Mouse (Mus musculus) forebrain, embryonic 11.5 days (tissue): ENCODE results near the gene Adgrg3. TPM values are rescaled to one million over a fixed set of nuclear protein-coding genes. Genes with fewer than 3 reads are reported as not detected.

Experiments used
- ATAC-seq: fragments of 200-750 bp; cut with Nextera tagmentation; replicated peaks from 2 replicates; pipeline ENCODE4 v1.8.0; 2017; ENCODE audit warnings: moderate TSS enrichment; ENCODE audit not compliant: low FRiP score
- DNase-seq: peaks from one replicate; pipeline ENCODE4 v3.0.0-alpha.2; 2017; ENCODE audit warnings: low spot score
- H3K27ac ChIP-seq: fragments of 300-500 bp; sonication (generic); 2 replicates; pipeline ENCODE4 v1.5.1; 2014; ENCODE audit warnings: low read depth, low read length
- H3K27me3 ChIP-seq: fragments of 300-500 bp; sonication (generic); 2 replicates; pipeline ENCODE4 v1.6.1; 2014; ENCODE audit warnings: mild to moderate bottlenecking, low read length, mixed read lengths; ENCODE audit not compliant: control insufficient read depth, insufficient read depth
- H3K36me3 ChIP-seq: fragments of 300-500 bp; sonication (generic); 2 replicates; pipeline ENCODE4 v1.6.1; 2014; ENCODE audit warnings: mild to moderate bottlenecking, low read length, moderate library complexity, mixed read lengths; ENCODE audit not compliant: control insufficient read depth, insufficient read depth
- H3K4me1 ChIP-seq: fragments of 300-500 bp; sonication (generic); replicated peaks from 2 replicates; pipeline ENCODE4 v1.6.1; 2014; ENCODE audit warnings: low read length, mixed read lengths; ENCODE audit not compliant: control insufficient read depth, insufficient read depth
- H3K4me2 ChIP-seq: fragments of 300-500 bp; sonication (generic); 2 replicates; pipeline ENCODE4 v1.6.1; 2014; ENCODE audit warnings: low read depth, mild to moderate bottlenecking, low read length, moderate library complexity, mixed read lengths; ENCODE audit not compliant: severe bottlenecking
- H3K4me3 ChIP-seq: fragments of 300-500 bp; sonication (generic); 2 replicates; pipeline ENCODE4 v1.5.1; 2014; ENCODE audit warnings: low read depth, low read length
- H3K9ac ChIP-seq: fragments of 300-500 bp; sonication (generic); 2 replicates; pipeline ENCODE4 v1.6.1; 2014; ENCODE audit warnings: low read length
- H3K9me3 ChIP-seq: fragments of 300-500 bp; sonication (generic); 2 replicates; pipeline ENCODE4 v1.6.1; 2016; ENCODE audit warnings: low read length, mixed read lengths; ENCODE audit not compliant: control insufficient read depth
- WGBS: fragments of 180-500 bp; shearing (Covaris S2); extraction: QIAGEN DNeasy Blood & Tissue Kit; methylation state at CpG from one replicate; pipeline ENCODE4 v1.1.7; 2014; 5-methylcytosine and 5-hydroxymethylcytosine counted together
- polyA plus RNA-seq: library from polyadenylated mRNA; unstranded; fragments of >200 nt; fragmentation: Nextera tagmentation; extraction: Ambion mirVana; gene quantifications from 2 replicates; pipeline ENCODE4 v1.2.1, GENCODE M21; 2014

The Adgrg3 gene
- polyA plus RNA-seq, 1 experiment from 2014 or later, result 3.2 TPM

DNA sequence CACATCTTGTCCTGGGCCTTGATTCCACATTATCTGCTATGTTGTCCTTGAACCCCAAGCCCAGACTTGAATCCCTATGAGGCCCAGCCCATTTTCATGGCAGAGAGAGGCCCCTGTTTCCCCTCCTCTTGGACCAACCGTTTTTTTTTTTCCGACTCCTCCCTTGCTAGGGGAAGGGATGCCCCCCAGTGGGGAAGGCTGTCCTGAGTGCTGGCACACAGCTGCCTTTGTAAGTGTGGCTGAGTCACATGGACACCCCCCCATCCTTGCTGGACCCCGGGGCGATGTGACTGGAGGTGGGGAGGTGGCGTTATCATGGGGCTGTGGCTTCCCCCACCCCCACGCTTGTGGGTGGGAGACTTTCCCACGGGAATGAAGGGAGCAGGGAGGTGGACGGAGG is 36.5 kb upstream of the Adgrg3 start:
- WGBS, result 73% methylated on average over 8 of the region's 8 CpGs
- H3K27ac ChIP-seq, result no peak overlapping the region
- peaks cover 41% of the 10 kb centered on the region for H3K4me1 ChIP-seq

DNA sequence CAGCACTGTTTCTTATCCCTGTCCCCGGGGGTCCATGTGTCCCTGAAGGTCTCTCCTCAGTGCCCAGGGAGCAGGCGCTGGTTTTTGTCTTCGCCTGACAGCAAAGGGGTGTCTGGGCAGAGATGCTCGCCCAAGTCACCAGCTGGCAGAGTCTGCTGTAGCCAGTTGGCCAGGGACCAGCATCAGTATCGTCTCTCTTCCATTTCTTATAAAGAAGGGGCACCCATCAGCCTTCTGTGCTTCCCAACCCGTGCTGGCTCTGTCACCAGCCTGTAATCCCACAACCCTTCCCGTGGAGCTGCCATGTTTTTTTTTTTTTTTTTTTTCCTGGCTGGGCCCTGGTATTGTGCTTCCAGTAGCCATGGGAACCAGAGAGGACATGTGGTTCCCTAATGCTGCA is 35.6 kb upstream of the Adgrg3 start:
- H3K4me1 ChIP-seq, result peaks cover 44% of the 10 kb centered on the region
- no peak overlapping the region for H3K9ac ChIP-seq
- no peaks in the 10 kb centered on the region for H3K9me3 ChIP-seq
- ATAC-seq (no peak), DNase-seq (no peak)
- no peak overlapping the region for H3K27ac ChIP-seq
- 67% methylated on average over 7 of the region's 7 CpGs for WGBS
- H3K4me2 ChIP-seq, result no peak overlapping the region
- no peak overlapping the region for H3K4me3 ChIP-seq
- H3K36me3 ChIP-seq, result no peaks in the 10 kb centered on the region
- H3K27me3 ChIP-seq, result peaks cover 3% of the 10 kb centered on the region; the same call in 1 of the 2 replicates

More for the DNA sequence above, 36.5 kb upstream of the Adgrg3 start:
- no peak for ATAC-seq
- H3K4me2 ChIP-seq, result no peak overlapping the region
- no peaks in the 10 kb centered on the region for H3K36me3 ChIP-seq
- peaks cover 4% of the 10 kb centered on the region; the same call in 1 of the 2 replicates for H3K27me3 ChIP-seq
- DNase-seq, result no peak
- H3K9me3 ChIP-seq, result no peaks in the 10 kb centered on the region
- H3K9ac ChIP-seq, result no peak overlapping the region
- no peak overlapping the region for H3K4me3 ChIP-seq

DNA sequence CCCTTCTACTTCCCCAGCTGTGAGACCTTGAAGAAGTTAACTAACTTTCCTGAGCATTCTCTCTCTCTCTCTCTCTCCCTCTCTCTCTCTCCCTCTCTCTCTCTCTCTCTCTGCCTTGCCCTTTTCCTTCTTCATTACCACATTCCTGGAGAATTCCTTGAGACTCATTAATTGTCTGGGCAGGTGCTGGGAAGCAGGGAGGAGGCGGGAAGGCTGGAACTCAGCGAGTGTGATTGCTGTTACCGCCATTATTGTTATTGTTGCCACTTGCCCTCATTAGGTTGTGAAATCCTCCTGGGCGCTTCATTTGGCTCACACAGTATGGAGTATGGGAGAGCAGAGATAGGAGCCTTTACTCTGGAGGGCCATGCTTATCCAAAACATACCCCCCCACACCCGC is 34.3 kb upstream of the Adgrg3 start:
- Histone ChIP-seq H3K27ac (0 out of 2 replicates have a peak overlapping the region, but pooled peaks have one; percentile 12), H3K9me3 (no peaks in the 10 kb centered on the region), H3K4me3 (no peak overlapping the region), H3K27me3 (no peaks in the 10 kb centered on the region), H3K4me1 (peaks cover 32% of the 10 kb centered on the region), H3K9ac (no peak overlapping the region), H3K4me2 (no peak overlapping the region), H3K36me3 (no peaks in the 10 kb centered on the region)
- DNase-seq (no peak), ATAC-seq (peak; percentile 35; the same call in 1 of the 2 replicates)
- WGBS, result 17% methylated on average over 5 of the region's 5 CpGs

- Histone ChIP-seq H3K27me3 (no peaks in the 10 kb centered on the region), H3K9ac (peak overlapping the region; percentile 49), H3K36me3 (no peaks in the 10 kb centered on the region), H3K27ac (0 out of 2 replicates have a peak overlapping the region, but pooled peaks have one; percentile 25), H3K4me1 (peaks cover 25% of the 10 kb centered on the region), H3K4me2 (peak overlapping the region; percentile 31), H3K9me3 (no peaks in the 10 kb centered on the region), H3K4me3 (0 out of 2 replicates have a peak overlapping the region, but pooled peaks have one; percentile 9)
- peak; percentile 62 for ATAC-seq
- 16% methylated on average over 10 of the region's 10 CpGs for WGBS
- DNase-seq, result peak; percentile 70
Measured at GRCm38 (mm10) chr8:94983881-94984516, 33.5 kb upstream of the Adgrg3 start.

- peak overlapping the region; percentile 9; the same call in 1 of the 2 replicates for H3K4me2 ChIP-seq
- no peak overlapping the region for H3K9ac ChIP-seq
- H3K4me1 ChIP-seq, result peaks cover 25% of the 10 kb centered on the region
- H3K4me3 ChIP-seq, result no peak overlapping the region
- 87% methylated on average over 6 of the region's 6 CpGs for WGBS
- no peaks in the 10 kb centered on the region for H3K27me3 ChIP-seq
- no peak for ATAC-seq
- no peaks in the 10 kb centered on the region for H3K9me3 ChIP-seq
- DNase-seq, result no peak
- H3K27ac ChIP-seq, result no peak overlapping the region
- no peaks in the 10 kb centered on the region for H3K36me3 ChIP-seq
Measured at GRCm38 (mm10) chr8:94985023-94985422, 32.5 kb upstream of the Adgrg3 start.

DNA sequence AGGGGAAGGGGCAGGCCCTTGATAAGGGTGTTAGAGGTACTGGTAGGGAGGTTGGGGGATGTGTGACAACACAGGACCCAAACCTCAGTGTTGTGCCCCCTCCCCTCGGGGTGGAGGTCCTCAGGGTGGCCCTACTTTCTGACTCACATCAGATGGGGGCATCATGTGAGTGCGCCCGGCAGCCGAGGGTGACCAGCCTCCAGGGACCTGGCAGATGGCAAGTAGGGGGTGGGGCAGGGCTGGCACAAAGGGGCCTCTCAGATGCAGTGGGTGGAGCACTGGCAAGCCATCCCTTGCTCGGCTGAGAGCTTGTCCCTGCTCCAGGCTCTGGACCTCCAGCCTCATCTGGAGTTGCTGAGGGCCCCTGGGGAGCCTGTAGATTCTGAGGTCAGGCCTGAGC is 30.8 kb upstream of the Adgrg3 start:
- no peaks in the 10 kb centered on the region for H3K27me3 ChIP-seq
- H3K4me3 ChIP-seq, result no peak overlapping the region
- 0 out of 2 replicates have a peak overlapping the region, but pooled peaks have one; percentile 18 for H3K4me2 ChIP-seq
- no peak overlapping the region; the same call in 1 of the 2 replicates for H3K9ac ChIP-seq
- ATAC-seq, result no peak
- no peaks in the 10 kb centered on the region for H3K9me3 ChIP-seq
- H3K36me3 ChIP-seq, result no peaks in the 10 kb centered on the region
- no peak overlapping the region for H3K27ac ChIP-seq
- 61% methylated on average over 5 of the region's 5 CpGs for WGBS
- H3K4me1 ChIP-seq, result peaks cover 29% of the 10 kb centered on the region
- no peak for DNase-seq

GRCm38 (mm10) chr8:94987553-94987952 is 29.9 kb upstream of the Adgrg3 start:
- no peaks in the 10 kb centered on the region for H3K36me3 ChIP-seq
- H3K4me3 ChIP-seq, result no peak overlapping the region
- H3K4me2 ChIP-seq, result no peak overlapping the region
- no peaks in the 10 kb centered on the region for H3K9me3 ChIP-seq
- ATAC-seq (no peak), DNase-seq (no peak)
- WGBS, result 89% methylated on average over 7 of the region's 7 CpGs
- H3K4me1 ChIP-seq, result peaks cover 33% of the 10 kb centered on the region
- no peaks in the 10 kb centered on the region for H3K27me3 ChIP-seq
- no peak overlapping the region for H3K27ac ChIP-seq
- no peak overlapping the region for H3K9ac ChIP-seq

GRCm38 (mm10) chr8:94988619-94989018 is 28.9 kb upstream of the Adgrg3 start:
- Histone ChIP-seq H3K4me3 (no peak overlapping the region), H3K4me1 (peaks cover 36% of the 10 kb centered on the region), H3K36me3 (no peaks in the 10 kb centered on the region), H3K9ac (no peak overlapping the region), H3K9me3 (no peaks in the 10 kb centered on the region), H3K4me2 (no peak overlapping the region), H3K27me3 (no peaks in the 10 kb centered on the region), H3K27ac (no peak overlapping the region)
- DNase-seq (no peak), ATAC-seq (no peak)
- WGBS, result 91% methylated on average over 6 of the region's 6 CpGs

DNA sequence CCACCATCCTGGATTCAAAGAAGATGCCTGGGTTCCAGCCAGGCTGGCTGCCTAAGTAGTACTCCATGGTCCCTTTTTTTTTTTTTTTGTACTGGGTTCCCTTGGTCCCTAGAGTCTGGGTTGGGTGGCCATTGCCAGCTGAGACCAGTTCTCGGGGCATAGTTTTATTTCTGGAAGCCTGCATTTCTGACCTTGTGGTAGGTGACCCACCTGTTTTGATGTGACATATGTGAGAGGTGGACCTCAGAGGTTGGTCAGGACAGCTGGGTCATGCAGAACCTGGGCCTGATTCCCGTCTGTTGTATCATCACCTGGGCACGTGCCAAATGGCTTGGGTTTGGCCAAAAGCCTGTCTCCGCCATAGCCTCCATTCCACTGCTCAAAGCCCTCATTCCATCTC is 27.8 kb upstream of the Adgrg3 start:
- H3K4me2 ChIP-seq, result no peak overlapping the region
- H3K9me3 ChIP-seq, result no peaks in the 10 kb centered on the region
- peaks cover 28% of the 10 kb centered on the region for H3K4me1 ChIP-seq
- H3K9ac ChIP-seq, result no peak overlapping the region
- ATAC-seq, result no peak
- WGBS, result 93% methylated on average over 4 of the region's 4 CpGs
- H3K36me3 ChIP-seq, result no peaks in the 10 kb centered on the region
- no peaks in the 10 kb centered on the region for H3K27me3 ChIP-seq
- no peak overlapping the region for H3K27ac ChIP-seq
- no peak overlapping the region for H3K4me3 ChIP-seq
- DNase-seq, result no peak
